Mouse (Mus musculus): ENCODE measurements at regions not wholly inside any gene's neighbourhood (a gene's known extent, or its start where the extent isn't known, plus 50 kb on each side); places are given as distances from the start of the nearest gene placed in this dataset.
"Not testable (repeated sequence)": the region's sequence is repeated elsewhere in the genome, so short reads cannot be mapped to it uniquely, and the experiment has no call there.

DNA sequence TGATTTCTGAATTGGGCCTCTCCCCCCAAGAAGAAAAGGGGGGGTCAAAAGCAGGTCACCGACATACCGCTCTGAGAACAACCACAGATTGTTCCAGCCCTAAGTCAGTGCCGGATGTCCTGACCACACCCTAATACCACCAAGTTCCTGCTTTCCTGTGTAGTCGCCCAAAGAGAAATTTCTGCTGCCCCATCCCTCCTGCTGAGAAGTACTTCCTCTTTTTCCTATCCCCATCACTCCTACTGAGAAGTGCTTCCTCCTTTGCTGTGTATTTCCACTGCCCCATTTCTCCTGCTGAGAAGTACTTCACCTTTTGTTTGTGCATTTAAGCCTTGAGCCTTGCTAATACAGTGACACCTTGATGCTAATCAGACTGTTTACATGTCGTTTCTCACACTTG lies 1160.4 kb downstream of the A830018L16Rik start:
- DNase-seq, result no peak

DNA sequence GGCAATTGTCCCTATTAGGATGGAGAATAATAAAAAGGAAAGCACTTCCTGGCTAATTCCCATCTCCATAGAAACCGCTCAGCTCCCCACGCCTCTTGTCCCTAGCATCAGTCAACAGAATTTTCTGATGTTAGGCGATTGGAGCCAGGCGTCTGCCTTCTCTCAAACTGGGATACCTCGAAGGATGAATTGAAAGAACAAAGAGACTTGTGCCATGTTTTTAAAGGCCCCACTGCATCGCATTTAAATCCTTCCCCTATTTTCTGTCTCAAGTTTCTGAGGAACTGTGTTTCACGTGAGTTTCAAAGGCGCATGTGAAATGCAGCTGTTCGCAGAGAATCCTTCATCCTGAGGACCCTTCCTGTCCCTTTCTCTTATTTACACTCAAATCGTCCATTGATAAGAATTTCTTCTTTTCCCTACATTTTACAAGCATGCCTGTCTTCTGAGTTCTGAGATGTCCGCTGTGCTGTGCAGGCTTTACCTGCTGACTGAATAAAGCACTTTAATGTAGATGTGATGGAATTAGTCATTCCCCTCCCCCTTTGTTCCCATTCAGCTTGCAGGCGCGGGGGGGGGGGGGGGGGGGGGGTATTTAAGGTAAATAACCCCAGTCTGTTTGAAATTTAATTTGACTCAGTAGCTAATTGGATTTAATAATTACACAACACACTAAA lies 1163.3 kb downstream of the A830018L16Rik start:
- no peak for DNase-seq

DNA sequence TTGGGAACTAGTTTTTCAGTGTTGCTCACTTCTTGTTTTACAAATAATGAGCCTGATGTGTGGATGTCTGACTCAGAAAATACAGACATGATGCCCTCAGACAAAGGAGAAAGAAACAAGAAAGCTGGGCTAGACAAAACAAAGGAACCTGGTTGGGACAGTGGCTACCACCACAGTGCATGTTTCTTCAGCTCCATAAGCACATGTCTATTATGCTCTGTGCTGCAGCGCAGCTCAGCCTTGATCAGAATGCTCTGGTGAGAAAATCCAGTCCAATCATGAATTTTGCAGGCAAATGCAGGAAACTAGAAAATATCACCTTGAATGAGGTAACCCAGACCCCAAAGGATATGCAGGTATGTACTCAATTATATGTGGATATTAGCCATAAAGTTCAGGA lies 1164.1 kb downstream of the A830018L16Rik start:
- no peak for DNase-seq

DNA sequence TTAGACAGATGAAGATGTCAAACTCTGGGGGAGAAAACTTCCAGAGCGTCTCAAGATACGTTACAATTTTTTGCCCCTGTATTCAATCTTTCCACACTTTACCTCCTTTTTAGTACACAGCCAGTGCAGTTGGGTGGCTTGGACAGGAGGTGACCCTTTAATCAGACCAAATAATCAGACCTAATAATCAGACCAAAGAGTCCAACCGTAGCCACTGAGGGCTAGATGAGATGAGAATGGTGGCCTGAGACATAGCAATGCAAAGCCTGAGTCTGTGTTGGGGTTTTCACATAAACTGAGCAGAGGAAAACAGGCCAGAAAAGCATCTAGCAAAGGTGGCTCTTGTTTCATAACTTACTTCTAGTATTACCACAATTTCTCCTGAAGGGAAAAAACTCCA lies 1169.1 kb downstream of the A830018L16Rik start:
- no peak for DNase-seq

DNA sequence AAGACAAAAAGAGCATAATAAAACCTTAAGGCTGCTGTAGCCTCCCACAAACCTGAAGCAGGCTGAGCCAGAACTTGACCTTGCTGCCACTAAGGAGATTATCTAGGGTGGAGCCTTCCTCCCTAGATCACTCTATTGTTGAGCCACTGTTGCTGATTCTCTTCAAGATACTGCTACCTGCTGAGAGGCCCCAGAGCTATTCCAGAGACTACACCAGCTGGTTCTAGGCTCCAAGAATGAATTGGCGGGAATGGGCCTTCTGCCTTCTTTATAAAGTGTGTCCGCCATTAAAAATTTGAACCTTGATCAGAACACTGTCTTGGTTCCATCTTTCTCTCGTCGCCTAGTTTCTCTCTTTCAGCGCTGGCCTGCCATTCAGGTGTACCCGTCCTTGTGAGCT lies 1173.1 kb downstream of the A830018L16Rik start:
- DNase-seq, result not testable (repeated sequence)

DNA sequence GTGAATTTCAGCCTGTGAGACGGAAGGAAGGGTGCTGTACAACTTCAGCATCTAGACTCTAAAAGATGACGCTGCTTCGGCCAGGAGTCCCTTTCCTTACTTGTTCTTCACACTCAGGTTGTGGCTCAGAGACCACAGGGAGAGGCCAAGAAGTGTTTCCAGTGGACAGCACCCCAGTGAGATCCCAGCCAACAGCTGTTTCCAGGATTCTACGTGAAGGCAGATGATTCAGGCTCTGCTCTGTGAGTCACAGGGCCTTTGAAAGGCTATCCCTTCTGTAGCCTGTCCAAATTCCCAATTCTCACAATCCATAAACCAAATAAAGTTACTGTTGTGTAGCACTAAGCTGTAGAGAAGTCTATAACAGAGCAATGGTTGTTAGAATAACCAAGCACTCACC lies 1198.2 kb downstream of the A830018L16Rik start:
- DNase-seq, result no peak

DNA sequence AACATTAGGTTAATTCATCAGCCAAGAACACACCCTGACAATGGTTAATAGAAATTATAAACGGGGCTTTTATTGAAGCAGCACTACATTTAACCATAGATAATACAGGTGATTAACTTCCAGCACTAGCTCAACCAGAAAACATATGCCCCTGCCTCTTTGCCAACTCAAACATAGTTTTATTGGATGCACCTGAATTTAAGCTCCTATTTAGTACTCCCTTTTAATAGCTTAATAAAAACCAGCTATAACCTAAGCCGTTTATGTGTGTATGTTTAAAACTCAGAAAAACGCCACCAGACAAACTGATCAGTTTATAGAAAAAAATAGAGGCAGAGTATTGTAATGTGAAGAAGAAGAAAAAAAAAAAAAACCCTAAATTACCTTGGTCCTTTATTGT lies 1201.4 kb downstream of the A830018L16Rik start:
- no peak for DNase-seq

DNA sequence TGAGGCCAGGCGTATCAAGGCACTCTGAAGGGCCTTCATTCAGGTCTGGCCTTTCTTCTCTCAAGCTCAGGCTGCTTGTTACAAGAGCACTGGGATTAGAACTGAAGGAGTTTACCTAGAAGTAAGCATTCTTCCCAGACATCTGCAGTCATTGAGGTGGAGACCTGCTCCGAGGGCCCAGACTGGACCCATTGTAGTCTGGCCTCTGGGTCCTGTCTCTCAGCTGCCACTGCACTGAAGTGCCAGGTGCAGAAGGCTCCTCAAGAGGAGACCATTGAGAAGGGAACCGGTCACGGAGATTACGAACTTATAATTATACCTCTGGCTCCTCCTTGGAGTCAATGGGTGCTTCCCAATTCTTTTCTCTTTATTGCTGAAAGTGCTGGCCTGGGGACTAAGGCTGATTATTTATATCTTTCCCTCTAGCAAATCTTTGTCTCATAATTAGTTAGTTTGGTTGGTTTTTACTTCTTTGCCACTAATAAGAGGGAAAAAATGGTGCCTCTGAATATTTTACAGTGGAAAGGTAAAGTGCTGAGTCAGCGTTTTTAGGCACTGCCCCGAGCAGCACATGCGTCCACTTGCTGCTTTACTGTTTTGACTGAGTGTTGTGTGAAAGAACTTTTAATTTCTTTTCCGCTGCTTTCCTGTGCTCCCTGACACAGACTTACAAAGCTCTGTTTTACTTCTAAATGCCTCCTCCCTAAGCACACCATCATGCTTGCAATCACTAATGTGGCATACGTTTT lies 1202.0 kb downstream of the A830018L16Rik start:
- no peak for DNase-seq

DNA sequence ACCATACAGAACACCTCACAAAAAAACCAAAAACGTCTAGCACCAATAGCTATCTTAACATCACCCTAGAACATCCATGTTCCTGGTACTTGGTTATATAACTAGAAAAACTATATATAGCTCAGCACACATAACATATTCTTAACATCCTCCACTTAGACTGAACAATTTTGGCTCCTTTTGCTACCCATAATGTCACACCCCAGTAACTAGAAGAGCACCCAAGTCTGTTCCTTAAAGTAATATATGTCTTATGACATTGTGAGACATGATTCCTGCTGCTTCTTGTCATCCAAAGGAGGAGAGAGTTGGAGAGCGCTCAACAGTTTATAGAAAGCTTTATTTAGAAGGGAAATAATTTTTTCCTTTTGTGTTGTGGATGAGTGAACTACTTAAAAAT lies 1206.1 kb downstream of the A830018L16Rik start:
- DNase-seq, result no peak

DNA sequence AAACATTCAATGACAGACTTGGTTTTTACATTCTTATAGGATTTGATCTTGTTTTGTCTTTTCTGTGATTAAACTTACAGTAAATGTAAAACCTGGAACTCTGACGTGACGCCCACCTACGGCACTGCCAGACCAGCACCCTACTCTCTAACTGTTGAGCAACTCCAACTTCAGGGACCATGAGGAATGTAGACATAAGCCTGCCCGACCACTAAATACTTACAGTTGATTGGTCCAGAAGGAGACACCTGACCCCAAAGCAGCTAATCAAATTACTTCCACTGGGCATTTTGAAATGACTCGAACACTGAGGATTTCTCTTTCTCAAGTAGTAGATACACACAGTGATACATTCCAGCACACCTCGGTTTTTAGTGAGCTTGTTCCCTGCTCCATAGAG lies 1206.9 kb downstream of the A830018L16Rik start:
- no peak for DNase-seq

DNA sequence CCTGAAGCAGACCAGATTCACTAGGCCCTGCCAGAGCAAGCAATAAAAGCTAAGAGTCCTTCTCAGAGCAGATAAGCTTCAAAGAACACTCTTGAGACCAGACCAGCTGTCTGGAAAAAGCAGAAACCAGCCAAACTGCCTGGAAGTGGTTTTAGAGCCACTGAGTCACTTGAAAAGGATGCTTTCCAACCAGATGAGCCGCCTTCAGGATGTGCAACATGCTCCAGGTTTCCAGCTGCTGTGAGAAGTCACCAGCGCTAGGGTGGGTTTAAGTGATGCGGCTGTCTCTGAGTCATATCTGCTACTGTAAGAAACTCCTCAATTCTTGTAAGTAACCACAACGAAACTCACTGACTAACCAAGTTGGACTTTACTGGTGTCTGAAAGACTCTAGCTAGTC lies 1209.3 kb downstream of the A830018L16Rik start:
- DNase-seq, result no peak

DNA sequence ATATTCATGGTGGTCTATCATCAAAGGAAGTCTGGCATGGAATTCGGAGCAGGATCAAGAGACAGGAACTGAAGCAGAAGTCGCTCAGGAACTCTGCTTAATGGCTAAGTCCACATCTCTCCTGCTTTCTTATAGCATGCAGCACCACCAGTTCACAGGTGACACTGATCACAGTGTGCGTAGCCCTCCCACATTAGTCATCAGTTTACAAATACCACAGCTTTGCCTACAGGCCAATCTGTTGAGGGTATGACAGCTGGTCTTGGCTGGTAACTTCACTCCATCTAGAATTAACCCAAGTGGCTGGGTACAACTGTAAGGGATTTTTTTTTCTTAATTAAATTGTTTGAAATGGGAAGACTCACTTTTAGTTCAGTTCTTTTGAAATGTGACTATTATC lies 1219.1 kb downstream of the A830018L16Rik start:
- DNase-seq, result no peak

DNA sequence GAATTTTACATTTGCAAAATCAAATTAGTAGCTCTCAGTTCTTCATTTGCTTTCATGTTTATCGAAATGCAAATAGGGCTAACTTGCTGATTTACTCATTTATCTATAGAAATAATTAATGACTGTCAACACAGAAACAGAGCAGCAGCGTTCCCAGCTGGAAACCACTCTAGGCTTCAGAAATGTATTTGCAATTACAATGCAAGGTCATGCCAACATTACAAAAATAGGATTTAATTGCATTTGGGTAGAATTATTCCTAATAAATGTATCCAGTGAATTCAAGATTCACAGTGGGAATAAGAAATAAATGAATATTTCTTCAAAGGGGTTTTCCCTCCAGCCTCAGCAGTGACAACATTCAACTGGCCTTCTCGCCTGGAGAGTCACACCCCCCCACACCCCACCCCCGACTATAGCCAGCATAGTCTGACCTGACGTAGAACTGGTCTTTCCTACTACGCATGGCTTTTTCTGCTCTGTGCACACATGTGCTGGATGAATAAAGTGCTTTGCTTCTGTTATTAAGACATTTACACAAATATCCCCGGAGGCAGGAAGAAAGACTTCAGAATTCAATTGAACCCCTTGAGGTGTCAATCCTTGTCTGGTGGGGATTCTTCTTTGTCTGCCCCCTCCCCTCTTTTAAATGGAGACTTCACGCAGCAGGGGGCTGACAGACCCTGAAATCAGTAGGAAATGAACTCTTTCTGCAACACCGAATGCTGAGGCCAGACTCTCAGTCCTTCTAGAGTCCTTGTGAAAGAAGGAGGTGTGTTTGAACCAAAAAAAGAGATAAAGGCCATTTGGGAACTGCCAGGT lies 1222.6 kb downstream of the A830018L16Rik start:
- no peak for DNase-seq

DNA sequence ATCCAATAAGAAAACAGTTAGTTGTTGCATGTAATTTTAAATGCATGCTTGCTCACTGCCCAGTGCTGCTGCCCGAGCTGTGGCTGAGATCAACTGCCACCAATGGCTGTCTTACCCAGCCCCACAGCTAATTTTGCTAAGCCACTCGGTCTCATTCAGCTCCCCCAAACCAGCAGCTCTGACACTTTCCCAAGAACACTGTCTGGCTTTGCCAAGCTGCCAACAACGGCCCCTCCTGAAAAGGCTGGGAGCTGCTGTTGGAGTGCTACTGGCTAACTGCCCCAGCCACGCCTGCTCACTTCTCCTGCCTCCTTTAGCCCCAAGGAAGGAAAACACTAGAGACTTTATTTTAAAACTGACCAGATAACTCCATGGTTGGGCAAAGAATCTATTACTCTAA lies 1227.1 kb downstream of the A830018L16Rik start:
- no peak for DNase-seq
